Mouse (Mus musculus): Measurements from ENCODE around the gene Kat5. TPM values are rescaled to one million over a fixed set of nuclear protein-coding genes. Genes with fewer than 3 reads are reported as not detected.

Gene Kat5
- polyA plus RNA-seq, 1 experiment from 2014 or later = 41.0 TPM

DNA sequence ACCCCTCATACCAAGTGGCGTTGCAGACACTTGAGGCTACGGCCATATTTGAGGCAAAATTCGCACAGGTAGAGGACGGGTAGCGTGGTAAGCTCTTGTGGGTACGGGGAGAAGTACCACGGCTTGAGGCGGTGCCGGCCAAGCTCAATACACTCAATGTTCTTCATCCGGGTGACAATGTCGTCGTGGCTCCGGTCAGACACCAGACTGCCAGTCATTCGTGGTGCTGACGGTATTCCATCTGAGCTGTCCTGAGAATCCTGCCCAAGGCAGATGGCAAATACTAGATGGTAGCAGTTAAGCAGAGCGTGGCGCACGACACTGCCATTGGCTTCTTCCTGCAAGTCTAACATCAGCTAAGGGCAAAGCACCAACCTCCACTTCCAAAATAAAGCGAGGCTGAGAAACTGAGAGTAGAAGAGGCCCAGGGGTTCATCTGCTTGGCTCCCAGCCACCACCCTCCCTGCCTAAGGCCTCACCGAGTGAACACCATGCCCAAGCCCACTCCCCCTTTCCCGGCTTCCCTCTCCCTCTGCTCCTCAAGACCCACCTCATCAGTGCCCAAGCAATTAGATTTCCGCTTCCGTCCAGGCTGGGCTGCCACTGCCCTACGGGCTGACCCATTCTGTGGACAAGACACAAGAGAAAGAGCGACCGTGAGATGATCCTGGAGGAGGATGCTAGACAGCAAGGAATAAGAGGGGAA lies 2.2 kb downstream of the Kat5 start:
- Histone ChIP-seq H3K9ac (no peak overlapping the region), H3K4me3 (replicated peaks; ENCODE audit: low read length) (no peak overlapping the region)

DNA sequence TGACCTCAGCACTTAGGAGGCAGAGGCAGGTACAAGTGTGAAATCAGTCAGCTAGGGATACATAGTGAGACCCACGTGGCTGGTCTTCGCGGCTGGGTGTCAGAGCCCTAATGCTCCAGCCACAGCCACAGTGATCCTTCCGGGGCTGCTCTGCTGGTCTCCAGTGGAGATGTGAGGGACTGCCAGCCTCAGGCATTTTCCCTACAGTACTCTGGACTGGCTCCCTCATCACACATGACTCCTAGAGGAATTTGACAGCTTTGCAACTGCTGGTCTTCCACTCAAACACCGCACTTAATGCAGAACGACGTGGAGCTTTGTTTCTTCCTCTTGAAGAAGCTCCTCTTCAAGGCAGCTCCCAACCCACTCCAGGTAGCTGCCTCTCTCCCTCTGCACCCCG lies 3.8 kb downstream of the Kat5 start:
- DNase-seq (ENCODE audit: low spot score) = no peak
- H3K27me3 ChIP-seq (ENCODE audit: control insufficient read depth, insufficient read depth, low read length) = no peaks in the 10 kb centered on the region
- no peak overlapping the region for H3K4me2 ChIP-seq (replicated peaks)
- H3K27ac ChIP-seq = no peak overlapping the region
- peaks cover 36% of the 10 kb centered on the region for H3K4me1 ChIP-seq (replicated peaks; ENCODE audit: control insufficient read depth, insufficient read depth, low read length)
- H3K9me3 ChIP-seq (ENCODE audit: control insufficient read depth, low read length) = no peaks in the 10 kb centered on the region
- WGBS = 90% methylated on average over 8 of the region's 8 CpGs
- no peak overlapping the region for H3K9ac ChIP-seq
- no peak overlapping the region for H3K4me3 ChIP-seq (replicated peaks; ENCODE audit: low read length)
- peaks cover 62% of the 10 kb centered on the region for H3K36me3 ChIP-seq (replicated peaks; ENCODE audit: control insufficient read depth, insufficient read depth)
- ATAC-seq (ENCODE audit: low FRiP score) = no peak

More for the DNA sequence above, 2.2 kb downstream of the Kat5 start:
- H3K27me3 ChIP-seq (ENCODE audit: control insufficient read depth, insufficient read depth, low read length) = no peaks in the 10 kb centered on the region
- no peak overlapping the region for H3K27ac ChIP-seq
- ATAC-seq (ENCODE audit: low FRiP score) (no peak), DNase-seq (ENCODE audit: low spot score) (no peak)
- WGBS = 95% methylated on average over 26 of the region's 26 CpGs
- H3K9me3 ChIP-seq (ENCODE audit: control insufficient read depth, low read length) = no peaks in the 10 kb centered on the region
- no peak overlapping the region for H3K4me2 ChIP-seq (replicated peaks)
- peaks cover 57% of the 10 kb centered on the region for H3K36me3 ChIP-seq (replicated peaks; ENCODE audit: control insufficient read depth, insufficient read depth)
- peaks cover 28% of the 10 kb centered on the region for H3K4me1 ChIP-seq (replicated peaks; ENCODE audit: control insufficient read depth, insufficient read depth, low read length)

DNA sequence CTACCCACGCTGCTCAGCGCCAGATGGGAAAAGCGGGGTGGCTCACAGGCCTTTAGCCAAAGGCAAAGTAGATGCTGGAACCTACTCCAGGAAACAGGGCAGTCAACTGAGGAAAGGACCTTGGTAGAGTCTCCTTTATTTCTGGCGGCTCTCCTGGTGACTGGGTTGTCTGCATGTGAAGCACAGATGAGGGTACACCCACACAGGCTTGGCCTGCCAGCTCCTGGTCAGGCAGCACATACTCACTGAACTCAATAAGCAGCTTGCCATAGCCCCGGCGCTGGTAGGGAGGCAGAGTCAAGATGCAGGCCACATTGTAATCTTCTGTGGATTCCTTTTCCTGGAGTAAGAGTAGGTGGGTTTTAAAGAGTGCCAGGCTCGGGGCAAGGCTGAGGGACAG lies 4.9 kb downstream of the Kat5 start:
- H3K27ac ChIP-seq = no peak overlapping the region
- no peaks in the 10 kb centered on the region for H3K27me3 ChIP-seq (ENCODE audit: control insufficient read depth, insufficient read depth, low read length)
- H3K4me1 ChIP-seq (replicated peaks; ENCODE audit: control insufficient read depth, insufficient read depth, low read length) = peaks cover 27% of the 10 kb centered on the region
- H3K36me3 ChIP-seq (replicated peaks; ENCODE audit: control insufficient read depth, insufficient read depth) = peaks cover 62% of the 10 kb centered on the region
- no peak overlapping the region for H3K4me3 ChIP-seq (replicated peaks; ENCODE audit: low read length)
- ATAC-seq (ENCODE audit: low FRiP score) (no peak), DNase-seq (ENCODE audit: low spot score) (no peak)
- H3K4me2 ChIP-seq (replicated peaks) = no peak overlapping the region
- H3K9ac ChIP-seq = no peak overlapping the region
- H3K9me3 ChIP-seq (ENCODE audit: control insufficient read depth, low read length) = no peaks in the 10 kb centered on the region
- WGBS = 96% methylated on average over 7 of the region's 7 CpGs

DNA sequence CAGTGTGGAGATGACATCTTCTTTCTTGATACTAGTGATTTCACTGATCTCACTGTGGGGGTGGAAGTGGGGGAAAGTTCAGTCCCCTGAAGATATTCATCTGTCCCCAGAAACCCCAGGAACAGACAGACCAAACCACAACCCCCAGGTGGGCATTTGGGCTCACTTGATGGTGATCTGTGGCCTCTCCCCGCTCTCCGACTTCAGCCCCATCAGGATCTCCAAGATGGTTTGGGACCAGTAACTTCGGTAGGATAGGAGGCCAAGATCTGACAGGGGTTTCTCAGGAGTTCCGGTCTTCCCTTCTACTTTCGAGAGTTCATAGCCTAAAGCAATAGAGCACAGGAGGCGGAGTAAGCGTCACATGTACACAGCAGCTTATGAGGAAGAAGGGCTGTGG lies 6.4 kb downstream of the Kat5 start:
- WGBS = 91% methylated on average over 7 of the region's 7 CpGs
- H3K9me3 ChIP-seq (ENCODE audit: control insufficient read depth, low read length) = no peaks in the 10 kb centered on the region
- no peaks in the 10 kb centered on the region for H3K27me3 ChIP-seq (ENCODE audit: control insufficient read depth, insufficient read depth, low read length)
- no peak overlapping the region for H3K4me3 ChIP-seq (replicated peaks; ENCODE audit: low read length)
- H3K4me2 ChIP-seq (replicated peaks) = no peak overlapping the region
- no peak overlapping the region for H3K27ac ChIP-seq
- no peak overlapping the region for H3K9ac ChIP-seq
- H3K36me3 ChIP-seq (replicated peaks; ENCODE audit: control insufficient read depth, insufficient read depth) = peaks cover 62% of the 10 kb centered on the region
- H3K4me1 ChIP-seq (replicated peaks; ENCODE audit: control insufficient read depth, insufficient read depth, low read length) = peaks cover 21% of the 10 kb centered on the region
- DNase-seq (ENCODE audit: low spot score) (no peak), ATAC-seq (ENCODE audit: low FRiP score) (no peak)

DNA sequence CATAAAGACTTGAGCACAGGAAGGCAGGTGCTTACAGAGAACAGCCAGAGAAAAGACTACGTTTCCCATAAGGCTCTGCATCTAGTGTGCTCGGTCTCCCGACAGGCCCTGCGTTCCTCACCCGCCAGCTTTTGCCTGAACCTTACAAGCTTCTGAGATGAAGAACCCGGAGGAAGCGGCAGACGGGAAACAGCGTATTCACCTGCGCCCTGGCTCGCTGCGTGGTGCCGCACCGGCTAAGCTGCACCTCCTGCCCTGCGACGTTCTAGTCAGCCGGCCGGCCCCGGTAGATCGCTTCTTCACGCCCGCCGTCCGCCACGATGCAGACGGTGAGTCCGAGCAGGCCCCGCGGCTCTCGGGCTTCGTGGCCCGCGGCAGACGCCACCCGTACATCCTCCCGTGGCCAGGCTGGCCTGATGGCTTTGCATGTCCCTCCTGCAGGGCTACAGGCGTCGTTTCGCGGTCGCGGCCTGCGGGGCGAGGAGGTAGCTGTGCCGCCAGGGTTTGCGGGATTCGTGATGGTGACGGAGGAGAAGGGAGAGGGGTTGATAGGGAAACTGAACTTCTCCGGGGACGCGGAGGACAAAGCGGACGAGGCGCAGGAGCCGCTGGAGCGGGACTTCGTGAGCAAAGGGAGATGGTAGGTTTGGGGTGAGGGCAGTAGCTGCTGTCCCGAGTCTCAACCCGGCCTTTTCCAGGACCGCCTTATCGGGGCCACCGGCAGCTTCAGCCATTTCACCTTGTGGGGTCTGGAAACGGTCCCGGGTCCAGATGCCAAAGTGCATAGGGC lies 8.1 kb downstream of the Kat5 start, which contains the start of gene Rnaseh2c:
Gene Rnaseh2c, plus strand, starts transcription at position 122 of the 790 bp plus-strand sequence.
- WGBS = under 1% methylated on average over 64 of the region's 64 CpGs
- H3K36me3 ChIP-seq (replicated peaks; ENCODE audit: control insufficient read depth, insufficient read depth) = peaks cover 45% of the 10 kb centered on the region
- ATAC-seq (ENCODE audit: low FRiP score) = peak; percentile 90
- no peaks in the 10 kb centered on the region for H3K27me3 ChIP-seq (ENCODE audit: control insufficient read depth, insufficient read depth, low read length)
- peak within 1 kb of the TSS; percentile 72 for H3K4me3 ChIP-seq (replicated peaks; ENCODE audit: low read length)
- H3K4me1 ChIP-seq (replicated peaks; ENCODE audit: control insufficient read depth, insufficient read depth, low read length) = peaks cover 14% of the 10 kb centered on the region
- peak within 1 kb of the TSS; percentile 75 for H3K27ac ChIP-seq
- H3K4me2 ChIP-seq (replicated peaks) = peak within 1 kb of the TSS; percentile 94
- H3K9ac ChIP-seq = peak within 1 kb of the TSS; percentile 84
- H3K9me3 ChIP-seq (ENCODE audit: control insufficient read depth, low read length) = no peaks in the 10 kb centered on the region
- peak; percentile 87 for DNase-seq (ENCODE audit: low spot score)

DNA sequence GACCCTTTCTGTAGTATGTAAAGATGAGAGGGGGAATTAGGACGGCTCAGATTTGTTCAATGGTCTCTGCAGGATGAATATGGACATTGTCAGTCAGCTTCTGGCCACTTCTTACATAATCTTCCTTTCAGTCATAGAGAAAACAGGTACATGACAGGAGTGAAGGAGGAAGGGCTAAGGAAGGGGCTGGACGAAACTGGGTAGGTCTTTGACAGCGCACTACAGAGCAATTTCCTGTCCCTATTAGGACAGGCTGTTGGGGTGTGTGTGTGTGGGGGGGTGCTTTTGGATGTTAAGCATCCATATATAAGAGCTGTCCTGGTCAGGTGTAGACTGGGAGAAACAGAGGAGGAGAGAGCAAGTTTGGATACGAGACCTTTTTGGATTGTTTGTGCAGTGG lies 10.8 kb downstream of the Kat5 start:
- peaks cover 14% of the 10 kb centered on the region for H3K4me1 ChIP-seq (replicated peaks; ENCODE audit: control insufficient read depth, insufficient read depth, low read length)
- H3K27me3 ChIP-seq (ENCODE audit: control insufficient read depth, insufficient read depth, low read length) = no peaks in the 10 kb centered on the region
- no peak overlapping the region for H3K4me3 ChIP-seq (replicated peaks; ENCODE audit: low read length)
- WGBS = 81% methylated on average over 4 of the region's 4 CpGs
- DNase-seq (ENCODE audit: low spot score) = no peak
- no peaks in the 10 kb centered on the region for H3K9me3 ChIP-seq (ENCODE audit: control insufficient read depth, low read length)
- no peak overlapping the region for H3K27ac ChIP-seq
- H3K4me2 ChIP-seq (replicated peaks) = no peak overlapping the region
- H3K9ac ChIP-seq = no peak overlapping the region
- peaks cover 18% of the 10 kb centered on the region for H3K36me3 ChIP-seq (replicated peaks; ENCODE audit: control insufficient read depth, insufficient read depth)
- ATAC-seq (ENCODE audit: low FRiP score) = no peak

DNA sequence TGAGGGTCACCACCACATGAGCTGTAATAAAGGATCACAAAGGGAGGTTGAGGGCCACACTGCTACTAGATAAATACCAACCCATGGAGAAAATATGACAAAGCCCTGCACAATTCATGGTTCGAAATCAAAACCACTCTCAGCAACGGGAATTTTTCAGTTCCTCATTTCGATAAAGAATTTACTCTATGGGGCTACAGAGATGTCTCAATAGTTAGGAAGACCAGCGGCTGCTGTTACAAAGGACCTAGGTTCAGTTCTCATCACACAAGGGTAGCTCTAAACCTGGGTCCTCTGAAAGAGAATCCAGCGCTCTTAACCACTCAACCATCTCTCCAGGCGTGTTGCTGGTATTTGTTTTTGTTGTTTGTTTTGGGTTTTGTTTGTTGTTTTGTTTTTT lies 18.1 kb downstream of the Kat5 start:
- WGBS = 89% methylated on average over 6 of the region's 6 CpGs
- Histone ChIP-seq H3K9me3 (ENCODE audit: control insufficient read depth, low read length) (no peaks in the 10 kb centered on the region), H3K27ac (no peak overlapping the region), H3K36me3 (replicated peaks; ENCODE audit: control insufficient read depth, insufficient read depth) (no peaks in the 10 kb centered on the region), H3K4me2 (replicated peaks) (no peak overlapping the region), H3K4me3 (replicated peaks; ENCODE audit: low read length) (no peak overlapping the region), H3K9ac (no peak overlapping the region), H3K27me3 (ENCODE audit: control insufficient read depth, insufficient read depth, low read length) (no peaks in the 10 kb centered on the region), H3K4me1 (replicated peaks; ENCODE audit: control insufficient read depth, insufficient read depth, low read length) (no peaks in the 10 kb centered on the region)
- no peak for ATAC-seq (ENCODE audit: low FRiP score)
- DNase-seq (ENCODE audit: low spot score) = no peak

DNA sequence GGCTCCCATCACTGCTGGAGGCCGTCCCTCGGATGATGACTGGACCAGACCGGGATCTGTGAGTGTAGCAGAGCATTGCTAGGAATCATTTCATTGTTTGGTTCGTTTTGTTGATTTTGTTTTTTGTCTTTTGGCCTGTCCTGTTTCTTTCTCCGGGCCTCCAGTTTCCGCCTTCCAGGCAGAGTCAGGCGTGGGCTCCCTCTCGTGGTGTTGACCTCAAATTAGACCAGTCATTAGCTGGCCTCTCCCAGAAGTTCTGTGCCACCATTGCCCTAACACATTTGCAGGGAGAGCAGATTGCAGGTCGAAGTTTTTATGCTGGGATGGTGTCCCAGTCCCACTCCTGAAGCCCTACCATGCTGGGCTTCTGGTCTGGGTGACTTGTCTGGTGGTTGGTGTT lies 20.9 kb downstream of the Kat5 start:
- DNase-seq (ENCODE audit: low spot score) (no peak), ATAC-seq (ENCODE audit: low FRiP score) (no peak)
- Histone ChIP-seq H3K9me3 (ENCODE audit: control insufficient read depth, low read length) (no peaks in the 10 kb centered on the region), H3K36me3 (replicated peaks; ENCODE audit: control insufficient read depth, insufficient read depth) (no peaks in the 10 kb centered on the region), H3K27me3 (ENCODE audit: control insufficient read depth, insufficient read depth, low read length) (no peaks in the 10 kb centered on the region), H3K4me2 (replicated peaks) (no peak overlapping the region), H3K4me1 (replicated peaks; ENCODE audit: control insufficient read depth, insufficient read depth, low read length) (no peaks in the 10 kb centered on the region), H3K27ac (no peak overlapping the region), H3K9ac (no peak overlapping the region), H3K4me3 (replicated peaks; ENCODE audit: low read length) (no peak overlapping the region)
- WGBS = 79% methylated on average over 9 of the region's 9 CpGs

DNA sequence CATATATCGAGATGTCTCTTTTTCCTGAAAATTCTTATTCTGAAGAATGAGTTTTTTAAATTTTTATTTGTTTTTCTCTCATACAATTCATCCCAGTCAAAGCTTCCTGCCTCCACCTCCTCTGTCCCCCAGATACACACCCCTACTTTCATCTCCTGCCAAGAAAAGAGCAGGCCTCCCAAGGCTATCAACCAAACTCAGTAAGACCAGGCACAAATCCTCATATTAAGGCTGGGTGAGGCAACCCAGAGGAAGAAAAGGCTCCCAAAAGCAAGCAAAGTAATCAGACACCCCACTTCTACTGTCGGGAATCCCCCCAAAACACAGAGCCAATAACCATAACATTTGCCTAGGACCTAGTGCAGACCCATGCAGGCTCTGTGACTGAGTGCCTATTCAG lies 28.0 kb downstream of the Kat5 start:
- H3K27ac ChIP-seq = no peak overlapping the region
- no peaks in the 10 kb centered on the region for H3K9me3 ChIP-seq (ENCODE audit: control insufficient read depth, low read length)
- 78% methylated on average over 2 of the region's 2 CpGs for WGBS

More for the DNA sequence above, 28.0 kb downstream of the Kat5 start:
- Histone ChIP-seq H3K36me3 (replicated peaks; ENCODE audit: control insufficient read depth, insufficient read depth) (no peaks in the 10 kb centered on the region), H3K4me3 (replicated peaks; ENCODE audit: low read length) (no peak overlapping the region), H3K4me1 (replicated peaks; ENCODE audit: control insufficient read depth, insufficient read depth, low read length) (no peaks in the 10 kb centered on the region), H3K9ac (no peak overlapping the region), H3K27me3 (ENCODE audit: control insufficient read depth, insufficient read depth, low read length) (no peaks in the 10 kb centered on the region), H3K4me2 (replicated peaks) (no peak overlapping the region)
- ATAC-seq (ENCODE audit: low FRiP score) (no peak), DNase-seq (ENCODE audit: low spot score) (no peak)

Data from hindbrain, embryonic 14.5 days (tissue).